Mouse (Mus musculus): ENCODE measurements at regions not wholly inside any gene's neighbourhood (a gene's known extent, or its start where the extent isn't known, plus 50 kb on each side); places are given as distances from the start of the nearest gene placed in this dataset.
A peak's percentile ranks its signal among the peaks of the same experiment; 100 is the strongest.

GRCm38 (mm10) chr4:38461473-38462194 lies 988.5 kb upstream of the 1700009N14Rik start:
- Histone ChIP-seq H3K4me1 (ENCODE audit: control insufficient read depth, insufficient read depth, low read length) (no peaks in the 10 kb centered on the region), H3K9me3 (replicated peaks; ENCODE audit: control insufficient read depth, insufficient read depth, low read length, poor library complexity, severe bottlenecking) (no peaks in the 10 kb centered on the region), H3K4me3 (ENCODE audit: low read depth, low read length) (no peak overlapping the region), H3K27ac (ENCODE audit: insufficient read depth, low read length) (no peak overlapping the region), H3K9ac (ENCODE audit: low read depth, poor library complexity, severe bottlenecking) (no peak overlapping the region), H3K36me3 (ENCODE audit: control insufficient read depth, insufficient read depth, low read length, poor library complexity, severe bottlenecking) (no peaks in the 10 kb centered on the region), H3K27me3 (ENCODE audit: control insufficient read depth, insufficient read depth, low read length, poor library complexity, severe bottlenecking) (no peaks in the 10 kb centered on the region)
- TF ChIP-seq POLR2A (IDR thresholded peaks at IDR 0.05; ENCODE audit: insufficient read depth, low read length) (no peak), EP300 (IDR thresholded peaks at IDR 0.05; ENCODE audit: insufficient read depth, low read depth, low read length) (no peak), CTCF (IDR thresholded peaks at IDR 0.05; ENCODE audit: low read depth, low read length) (no peak)

GRCm38 (mm10) chr4:38498271-38498670 lies 951.8 kb upstream of the 1700009N14Rik start:
- no peak for TF ChIP-seq CTCF (IDR thresholded peaks at IDR 0.05; ENCODE audit: low read depth, low read length)
- no peak for TF ChIP-seq POLR2A (IDR thresholded peaks at IDR 0.05; ENCODE audit: insufficient read depth, low read length)
- no peak for TF ChIP-seq EP300 (IDR thresholded peaks at IDR 0.05; ENCODE audit: insufficient read depth, low read depth, low read length)
- no peaks in the 10 kb centered on the region for H3K36me3 ChIP-seq (ENCODE audit: control insufficient read depth, insufficient read depth, low read length, poor library complexity, severe bottlenecking)
- no peak overlapping the region for H3K9ac ChIP-seq (ENCODE audit: low read depth, poor library complexity, severe bottlenecking)
- no peak overlapping the region for H3K27ac ChIP-seq (ENCODE audit: insufficient read depth, low read length)
- no peak overlapping the region for H3K4me3 ChIP-seq (ENCODE audit: low read depth, low read length)
- H3K9me3 ChIP-seq (replicated peaks; ENCODE audit: control insufficient read depth, insufficient read depth, low read length, poor library complexity, severe bottlenecking), result no peaks in the 10 kb centered on the region
- H3K27me3 ChIP-seq (ENCODE audit: control insufficient read depth, insufficient read depth, low read length, poor library complexity, severe bottlenecking), result no peaks in the 10 kb centered on the region
- no peaks in the 10 kb centered on the region for H3K4me1 ChIP-seq (ENCODE audit: control insufficient read depth, insufficient read depth, low read length)

GRCm38 (mm10) chr4:38505875-38506274 lies 944.2 kb upstream of the 1700009N14Rik start:
- Histone ChIP-seq H3K27ac (ENCODE audit: insufficient read depth, low read length) (no peak overlapping the region), H3K27me3 (ENCODE audit: control insufficient read depth, insufficient read depth, low read length, poor library complexity, severe bottlenecking) (no peaks in the 10 kb centered on the region), H3K4me1 (ENCODE audit: control insufficient read depth, insufficient read depth, low read length) (no peaks in the 10 kb centered on the region), H3K9ac (ENCODE audit: low read depth, poor library complexity, severe bottlenecking) (no peak overlapping the region), H3K9me3 (replicated peaks; ENCODE audit: control insufficient read depth, insufficient read depth, low read length, poor library complexity, severe bottlenecking) (peaks cover 9% of the 10 kb centered on the region), H3K4me3 (ENCODE audit: low read depth, low read length) (no peak overlapping the region), H3K36me3 (ENCODE audit: control insufficient read depth, insufficient read depth, low read length, poor library complexity, severe bottlenecking) (no peaks in the 10 kb centered on the region)
- TF ChIP-seq CTCF (IDR thresholded peaks at IDR 0.05; ENCODE audit: low read depth, low read length), result no peak

GRCm38 (mm10) chr4:38507202-38507601 lies 942.9 kb upstream of the 1700009N14Rik start:
- H3K27me3 ChIP-seq (ENCODE audit: control insufficient read depth, insufficient read depth, low read length, poor library complexity, severe bottlenecking), result no peaks in the 10 kb centered on the region

GRCm38 (mm10) chr4:38519108-38519507 lies 931.0 kb upstream of the 1700009N14Rik start:
- Histone ChIP-seq H3K27me3 (ENCODE audit: control insufficient read depth, insufficient read depth, low read length, poor library complexity, severe bottlenecking) (no peaks in the 10 kb centered on the region), H3K4me3 (ENCODE audit: low read depth, low read length) (no peak overlapping the region), H3K4me1 (ENCODE audit: control insufficient read depth, insufficient read depth, low read length) (no peaks in the 10 kb centered on the region), H3K27ac (ENCODE audit: insufficient read depth, low read length) (peak overlapping the region; percentile 69), H3K9ac (ENCODE audit: low read depth, poor library complexity, severe bottlenecking) (no peak overlapping the region), H3K9me3 (replicated peaks; ENCODE audit: control insufficient read depth, insufficient read depth, low read length, poor library complexity, severe bottlenecking) (peaks cover 12% of the 10 kb centered on the region), H3K36me3 (ENCODE audit: control insufficient read depth, insufficient read depth, low read length, poor library complexity, severe bottlenecking) (no peaks in the 10 kb centered on the region; the same call in 1 of the 2 replicates)
- TF ChIP-seq CTCF (IDR thresholded peaks at IDR 0.05; ENCODE audit: low read depth, low read length), result no peak
- no peak for TF ChIP-seq POLR2A (IDR thresholded peaks at IDR 0.05; ENCODE audit: insufficient read depth, low read length)
- peak; percentile 83 for TF ChIP-seq EP300 (IDR thresholded peaks at IDR 0.05; ENCODE audit: insufficient read depth, low read depth, low read length)

More at GRCm38 (mm10) chr4:38507202-38507601, 942.9 kb upstream of the 1700009N14Rik start:
- Histone ChIP-seq H3K27ac (ENCODE audit: insufficient read depth, low read length) (no peak overlapping the region), H3K4me3 (ENCODE audit: low read depth, low read length) (no peak overlapping the region), H3K9me3 (replicated peaks; ENCODE audit: control insufficient read depth, insufficient read depth, low read length, poor library complexity, severe bottlenecking) (peaks cover 10% of the 10 kb centered on the region), H3K36me3 (ENCODE audit: control insufficient read depth, insufficient read depth, low read length, poor library complexity, severe bottlenecking) (no peaks in the 10 kb centered on the region), H3K4me1 (ENCODE audit: control insufficient read depth, insufficient read depth, low read length) (no peaks in the 10 kb centered on the region), H3K9ac (ENCODE audit: low read depth, poor library complexity, severe bottlenecking) (no peak overlapping the region)
- TF ChIP-seq EP300 (IDR thresholded peaks at IDR 0.05; ENCODE audit: insufficient read depth, low read depth, low read length), result no peak
